Mouse (Mus musculus) heart, adult 2 months (tissue): ENCODE measurements around the gene Wwtr1.

Source experiments
- CTCF ChIP-seq: fragments of 200-600 bp; IDR thresholded peaks from 2 replicates; pipeline ENCODE4 v1.8.1; 2022; ENCODE audit warnings: antibody characterized with exemption, mild to moderate bottlenecking, moderate library complexity
- EP300 ChIP-seq: fragments of 200-500 bp; IDR thresholded peaks from 2 replicates; pipeline ENCODE4 v1.6.1; 2011; ENCODE audit warnings: low read depth, low read length, control low read depth; ENCODE audit not compliant: insufficient read depth
- POLR2A ChIP-seq: fragments of 200-500 bp; IDR thresholded peaks from 2 replicates; pipeline ENCODE4 v1.6.1; 2011; ENCODE audit warnings: mild to moderate bottlenecking, low read depth, low read length, control low read depth; ENCODE audit not compliant: insufficient read depth

DNA sequence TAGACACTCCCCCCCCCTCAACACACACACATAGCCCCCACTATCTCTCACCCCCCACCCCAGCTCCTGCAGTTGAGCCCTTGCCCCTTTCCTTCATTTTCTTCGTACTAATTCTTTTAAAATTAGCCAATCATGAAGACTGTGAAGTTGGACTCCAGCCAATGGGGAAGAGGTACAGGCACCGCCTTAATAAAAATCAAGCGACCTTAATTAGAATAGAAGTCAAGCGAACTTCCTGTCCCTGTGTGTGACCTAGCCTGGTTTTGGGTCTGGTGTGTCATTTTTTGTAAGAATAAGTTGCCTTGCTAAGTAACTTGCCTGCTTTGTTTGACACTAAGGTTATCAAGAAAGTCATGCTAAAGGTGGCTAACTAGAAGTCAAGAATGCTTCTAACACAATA is 26.9 kb upstream of the Wwtr1 start:
- TF ChIP-seq CTCF (no peak), EP300 (no peak), POLR2A (no peak)
